Mouse (Mus musculus): ENCODE data around the gene Elk3. TPM values are rescaled to one million over a fixed set of nuclear protein-coding genes. Genes with fewer than 3 reads are reported as not detected.
A peak's percentile ranks its signal among the peaks of the same experiment; 100 is the strongest.
"Not testable (repeated sequence)": the region's sequence is repeated elsewhere in the genome, so short reads cannot be mapped to it uniquely, and the experiment has no call there.

Elk3 gene
- total RNA-seq (2014; rRNA removed) (3.4 and 4.8 TPM in 2 replicates), polyA plus RNA-seq (2012; rRNA removed) (6.3 and 8.0 TPM in 2 replicates)

DNA sequence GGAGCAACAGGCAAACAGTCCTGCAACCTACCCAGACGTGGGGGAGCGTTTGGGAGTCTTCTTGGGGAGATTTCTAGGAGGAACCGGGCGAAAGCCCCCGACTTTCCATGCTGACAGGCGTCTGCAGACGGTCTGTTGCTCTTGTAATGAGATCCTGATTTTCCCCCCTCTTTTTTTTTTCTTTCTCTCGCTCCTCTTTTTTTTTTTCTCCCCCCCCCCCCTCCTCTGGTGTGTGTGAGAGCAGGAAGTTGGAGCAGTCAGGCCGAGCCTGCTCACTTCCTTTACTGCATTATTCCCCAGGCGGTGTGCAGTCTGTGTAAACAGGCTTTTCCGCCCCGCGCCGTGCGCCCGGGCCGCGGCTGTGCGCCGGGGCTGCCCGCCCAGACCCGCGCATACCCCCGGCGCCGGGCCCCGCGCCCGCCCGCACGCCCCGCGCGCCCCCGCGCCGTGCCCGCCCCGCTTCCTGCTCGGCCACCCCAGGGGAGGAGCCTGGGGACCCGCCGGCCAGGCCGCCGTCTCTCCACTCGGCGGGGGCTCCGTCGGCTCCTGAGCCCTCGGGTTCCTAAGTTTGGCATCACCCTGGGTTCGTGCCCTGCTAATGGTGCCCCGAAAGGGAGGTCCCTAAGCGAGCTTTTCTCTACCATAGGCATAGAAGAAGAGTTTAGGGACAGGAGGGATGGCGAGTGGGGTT, at the start of gene Elk3:
Elk3 (minus strand) TSS at position 415 of the 691 bp plus-strand sequence.
- H3K27me3 ChIP-seq (ENCODE audit: control insufficient read depth, insufficient read depth, low read length): peaks cover 8% of the 10 kb centered on the region
- H3K9ac ChIP-seq (ENCODE audit: low read depth, low read length): peak within 1 kb of the TSS; percentile 91
- DNase-seq (ENCODE audit: extremely low read depth, low read depth, low spot score): peak; percentile 8
- H3K4me1 ChIP-seq (ENCODE audit: control insufficient read depth, insufficient read depth, low read length): no peaks in the 10 kb centered on the region
- no peaks in the 10 kb centered on the region for H3K79me2 ChIP-seq (ENCODE audit: control insufficient read depth, insufficient read depth, low read length)
- H3K4me3 ChIP-seq (ENCODE audit: insufficient read depth, low read depth, low read length): peak within 1 kb of the TSS; percentile 76
- H3K36me3 ChIP-seq (ENCODE audit: control insufficient read depth, insufficient read depth, low read length): no peaks in the 10 kb centered on the region
- WGBS: 2% methylated on average over 53 of the region's 53 CpGs
- peak within 1 kb of the TSS; percentile 84 for H3K27ac ChIP-seq (replicated peaks; ENCODE audit: insufficient read depth, low read depth, low read length)
- TF ChIP-seq POLR2A (IDR thresholded peaks at IDR 0.05; ENCODE audit: extremely low read depth, insufficient read depth, low read length) (no peak), CTCF (IDR thresholded peaks at IDR 0.05; ENCODE audit: low read depth, low read length) (no peak)

DNA sequence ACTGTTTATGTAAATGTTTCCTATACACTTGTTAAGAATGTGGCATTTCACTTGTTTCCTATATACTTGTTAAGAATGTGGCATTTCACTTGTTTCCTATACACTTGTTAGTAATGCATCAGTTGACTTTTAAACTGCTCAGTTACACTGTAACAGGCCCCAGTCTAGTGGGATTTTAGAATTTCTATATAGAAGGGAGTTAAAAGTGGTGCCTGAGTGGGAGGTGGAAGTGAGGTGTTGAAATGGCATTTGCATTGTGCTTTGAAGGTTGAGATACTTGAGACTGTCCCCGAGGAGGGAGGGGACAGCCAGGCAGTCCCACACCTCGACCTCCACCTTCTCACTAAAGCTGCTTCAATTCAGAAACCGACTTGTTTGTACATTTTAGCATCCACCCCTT, 49.7 kb upstream of the Elk3 start:
- 33% methylated on average over 3 of the region's 3 CpGs for WGBS
- TF ChIP-seq POLR2A (IDR thresholded peaks at IDR 0.05; ENCODE audit: extremely low read depth, insufficient read depth, low read length) (no peak), CTCF (IDR thresholded peaks at IDR 0.05; ENCODE audit: low read depth, low read length) (no peak)
- Histone ChIP-seq H3K9ac (ENCODE audit: low read depth, low read length) (no peak overlapping the region), H3K36me3 (ENCODE audit: control insufficient read depth, insufficient read depth, low read length) (no peaks in the 10 kb centered on the region), H3K27me3 (ENCODE audit: control insufficient read depth, insufficient read depth, low read length) (no peaks in the 10 kb centered on the region), H3K79me2 (ENCODE audit: control insufficient read depth, insufficient read depth, low read length) (no peaks in the 10 kb centered on the region), H3K4me3 (ENCODE audit: insufficient read depth, low read depth, low read length) (no peak overlapping the region), H3K4me1 (ENCODE audit: control insufficient read depth, insufficient read depth, low read length) (peaks cover 2% of the 10 kb centered on the region), H3K27ac (replicated peaks; ENCODE audit: insufficient read depth, low read depth, low read length) (no peak overlapping the region)
- DNase-seq (ENCODE audit: extremely low read depth, low read depth, low spot score): no peak

- H3K27ac ChIP-seq (replicated peaks; ENCODE audit: insufficient read depth, low read depth, low read length); DNase-seq (ENCODE audit: extremely low read depth, low read depth, low spot score); H3K27me3 ChIP-seq (ENCODE audit: control insufficient read depth, insufficient read depth, low read length); H3K4me1 ChIP-seq (ENCODE audit: control insufficient read depth, insufficient read depth, low read length); H3K4me3 ChIP-seq (ENCODE audit: insufficient read depth, low read depth, low read length); H3K36me3 ChIP-seq (ENCODE audit: control insufficient read depth, insufficient read depth, low read length); H3K9ac ChIP-seq (ENCODE audit: low read depth, low read length); H3K79me2 ChIP-seq (ENCODE audit: control insufficient read depth, insufficient read depth, low read length): not testable (repeated sequence)
- WGBS: 80% methylated on average over 4 of the region's 4 CpGs
Measured at GRCm38 (mm10) chr10:93360190-93360589, 49.3 kb upstream of the Elk3 start.

DNA sequence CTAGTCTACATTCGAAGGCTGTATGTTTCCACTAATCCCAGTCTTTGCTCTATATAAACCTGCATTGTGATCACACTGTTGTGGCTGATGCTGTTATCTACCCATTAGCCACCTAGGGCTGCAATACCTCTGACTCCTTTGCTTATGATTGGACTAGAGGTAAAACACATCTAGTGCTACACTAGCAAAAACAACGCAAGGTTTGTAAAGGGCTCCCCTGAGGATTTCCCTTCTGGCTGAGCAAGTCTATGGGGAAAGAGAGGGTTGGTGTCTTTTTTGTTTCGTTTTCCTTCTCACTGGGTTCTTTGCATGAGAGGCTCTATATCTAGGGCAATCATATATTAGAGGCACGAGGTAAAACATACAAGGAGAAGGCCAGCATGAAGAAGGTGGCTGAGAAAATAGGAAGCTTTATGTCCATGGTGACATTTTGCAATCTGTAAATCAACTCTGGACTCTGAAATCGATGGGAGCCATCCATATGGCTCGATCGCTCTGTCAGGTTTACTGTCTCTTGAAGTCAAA, 48.5 kb upstream of the Elk3 start:
- TF ChIP-seq POLR2A (IDR thresholded peaks at IDR 0.05; ENCODE audit: extremely low read depth, insufficient read depth, low read length): no peak
- TF ChIP-seq CTCF (IDR thresholded peaks at IDR 0.05; ENCODE audit: low read depth, low read length): no peak

DNA sequence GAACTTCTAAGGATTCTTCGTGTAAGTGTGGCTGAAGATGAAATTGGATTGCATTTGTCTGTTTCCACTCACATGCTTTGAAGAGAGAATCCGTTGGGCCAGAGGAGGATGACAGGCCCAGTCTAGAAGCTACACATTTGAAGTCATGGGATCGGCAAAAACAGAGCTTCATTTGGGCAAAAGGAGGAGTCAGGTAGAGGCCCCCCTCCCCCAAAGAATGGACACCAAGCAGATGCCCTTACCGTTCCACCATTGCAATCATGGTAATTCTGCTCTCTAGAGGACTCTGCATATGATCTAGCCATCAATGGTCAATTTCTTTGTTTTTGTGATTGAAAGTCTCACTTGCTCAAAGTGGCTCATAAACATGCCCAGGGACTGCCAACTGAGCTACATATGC, 47.9 kb upstream of the Elk3 start:
- 89% methylated on average over 4 of the region's 4 CpGs for WGBS
- H3K27ac ChIP-seq (replicated peaks; ENCODE audit: insufficient read depth, low read depth, low read length): no peak overlapping the region
- no peaks in the 10 kb centered on the region for H3K27me3 ChIP-seq (ENCODE audit: control insufficient read depth, insufficient read depth, low read length)
- DNase-seq (ENCODE audit: extremely low read depth, low read depth, low spot score): no peak
- no peak overlapping the region for H3K4me3 ChIP-seq (ENCODE audit: insufficient read depth, low read depth, low read length)
- TF ChIP-seq POLR2A (IDR thresholded peaks at IDR 0.05; ENCODE audit: extremely low read depth, insufficient read depth, low read length): no peak
- TF ChIP-seq CTCF (IDR thresholded peaks at IDR 0.05; ENCODE audit: low read depth, low read length): no peak
- H3K4me1 ChIP-seq (ENCODE audit: control insufficient read depth, insufficient read depth, low read length): no peaks in the 10 kb centered on the region
- H3K36me3 ChIP-seq (ENCODE audit: control insufficient read depth, insufficient read depth, low read length): no peaks in the 10 kb centered on the region
- H3K9ac ChIP-seq (ENCODE audit: low read depth, low read length): no peak overlapping the region
- H3K79me2 ChIP-seq (ENCODE audit: control insufficient read depth, insufficient read depth, low read length): no peaks in the 10 kb centered on the region

More for the DNA sequence above, 48.5 kb upstream of the Elk3 start:
- 87% methylated on average over 7 of the region's 7 CpGs for WGBS
- Histone ChIP-seq H3K9ac (ENCODE audit: low read depth, low read length) (no peak overlapping the region), H3K4me1 (ENCODE audit: control insufficient read depth, insufficient read depth, low read length) (peaks cover 2% of the 10 kb centered on the region), H3K27ac (replicated peaks; ENCODE audit: insufficient read depth, low read depth, low read length) (no peak overlapping the region), H3K36me3 (ENCODE audit: control insufficient read depth, insufficient read depth, low read length) (no peaks in the 10 kb centered on the region), H3K4me3 (ENCODE audit: insufficient read depth, low read depth, low read length) (no peak overlapping the region), H3K27me3 (ENCODE audit: control insufficient read depth, insufficient read depth, low read length) (no peaks in the 10 kb centered on the region), H3K79me2 (ENCODE audit: control insufficient read depth, insufficient read depth, low read length) (no peaks in the 10 kb centered on the region)
- DNase-seq (ENCODE audit: extremely low read depth, low read depth, low spot score): no peak

- TF ChIP-seq CTCF (IDR thresholded peaks at IDR 0.05; ENCODE audit: low read depth, low read length) (no peak), POLR2A (IDR thresholded peaks at IDR 0.05; ENCODE audit: extremely low read depth, insufficient read depth, low read length) (no peak)
- no peaks in the 10 kb centered on the region for H3K4me1 ChIP-seq (ENCODE audit: control insufficient read depth, insufficient read depth, low read length)
- H3K79me2 ChIP-seq (ENCODE audit: control insufficient read depth, insufficient read depth, low read length): no peaks in the 10 kb centered on the region
- no peaks in the 10 kb centered on the region for H3K27me3 ChIP-seq (ENCODE audit: control insufficient read depth, insufficient read depth, low read length)
- no peak overlapping the region for H3K4me3 ChIP-seq (ENCODE audit: insufficient read depth, low read depth, low read length)
- 93% methylated on average over 5 of the region's 5 CpGs for WGBS
- H3K36me3 ChIP-seq (ENCODE audit: control insufficient read depth, insufficient read depth, low read length): no peaks in the 10 kb centered on the region
- no peak for DNase-seq (ENCODE audit: extremely low read depth, low read depth, low spot score)
- no peak overlapping the region for H3K9ac ChIP-seq (ENCODE audit: low read depth, low read length)
- H3K27ac ChIP-seq (replicated peaks; ENCODE audit: insufficient read depth, low read depth, low read length): no peak overlapping the region
Measured at GRCm38 (mm10) chr10:93357162-93357561, 46.2 kb upstream of the Elk3 start.
